Mouse (Mus musculus): ENCODE data around the gene Meiob. TPM values are rescaled to one million over a fixed set of nuclear protein-coding genes. Genes with fewer than 3 reads are reported as not detected.
A peak's percentile ranks its signal among the peaks of the same experiment; 100 is the strongest.

The Meiob gene
- polyA plus RNA-seq (2012; ENCODE audit: insufficient read depth, insufficient read length, missing spikeins): 1.4 and 1.9 TPM in 2 replicates

- Histone ChIP-seq H3K4me3 (ENCODE audit: insufficient read depth, low read depth, low read length) (peak within 1 kb of the TSS; percentile 81), H3K4me1 (ENCODE audit: control insufficient read depth, insufficient read depth, insufficient read length, low read length) (no peaks in the 10 kb centered on the region), H3K27ac (replicated peaks; ENCODE audit: low read depth, low read length) (no peak within 1 kb of the TSS)
Observed at GRCm38 (mm10) chr17:24803952-24804951, at the start of gene Meiob. Gene Meiob (plus strand): TSS chr17:24804289.

GRCm38 (mm10) chr17:24757394-24757793 lies 46.7 kb upstream of the Meiob start:
- no peaks in the 10 kb centered on the region for H3K4me1 ChIP-seq (ENCODE audit: control insufficient read depth, insufficient read depth, insufficient read length, low read length)
- H3K4me3 ChIP-seq (ENCODE audit: insufficient read depth, low read depth, low read length): no peak overlapping the region
- no peak overlapping the region for H3K27ac ChIP-seq (replicated peaks; ENCODE audit: low read depth, low read length)

- no peak overlapping the region for H3K4me3 ChIP-seq (ENCODE audit: insufficient read depth, low read depth, low read length)
- H3K27ac ChIP-seq (replicated peaks; ENCODE audit: low read depth, low read length): no peak overlapping the region
- no peaks in the 10 kb centered on the region for H3K4me1 ChIP-seq (ENCODE audit: control insufficient read depth, insufficient read depth, insufficient read length, low read length)
Observed at GRCm38 (mm10) chr17:24761121-24761520, 43.0 kb upstream of the Meiob start.

- Histone ChIP-seq H3K4me1 (ENCODE audit: control insufficient read depth, insufficient read depth, insufficient read length, low read length) (no peaks in the 10 kb centered on the region), H3K27ac (replicated peaks; ENCODE audit: low read depth, low read length) (no peak overlapping the region), H3K4me3 (ENCODE audit: insufficient read depth, low read depth, low read length) (no peak overlapping the region)
Observed at GRCm38 (mm10) chr17:24765016-24765905, 38.8 kb upstream of the Meiob start.

- no peaks in the 10 kb centered on the region for H3K4me1 ChIP-seq (ENCODE audit: control insufficient read depth, insufficient read depth, insufficient read length, low read length)
- no peak overlapping the region for H3K27ac ChIP-seq (replicated peaks; ENCODE audit: low read depth, low read length)
Observed at GRCm38 (mm10) chr17:24766266-24766875, 37.7 kb upstream of the Meiob start.

GRCm38 (mm10) chr17:24769146-24769545 lies 34.9 kb upstream of the Meiob start:
- Histone ChIP-seq H3K4me3 (ENCODE audit: insufficient read depth, low read depth, low read length) (no peak overlapping the region), H3K4me1 (ENCODE audit: control insufficient read depth, insufficient read depth, insufficient read length, low read length) (no peaks in the 10 kb centered on the region), H3K27ac (replicated peaks; ENCODE audit: low read depth, low read length) (no peak overlapping the region)

More at GRCm38 (mm10) chr17:24766266-24766875, 37.7 kb upstream of the Meiob start:
- H3K4me3 ChIP-seq (ENCODE audit: insufficient read depth, low read depth, low read length): no peak overlapping the region

- H3K4me1 ChIP-seq (ENCODE audit: control insufficient read depth, insufficient read depth, insufficient read length, low read length): no peaks in the 10 kb centered on the region
- H3K4me3 ChIP-seq (ENCODE audit: insufficient read depth, low read depth, low read length): no peak overlapping the region
- no peak overlapping the region for H3K27ac ChIP-seq (replicated peaks; ENCODE audit: low read depth, low read length)
Observed at GRCm38 (mm10) chr17:24773241-24773640, 30.8 kb upstream of the Meiob start.

GRCm38 (mm10) chr17:24775173-24775572 lies 28.9 kb upstream of the Meiob start:
- no peak overlapping the region for H3K27ac ChIP-seq (replicated peaks; ENCODE audit: low read depth, low read length)
- no peaks in the 10 kb centered on the region for H3K4me1 ChIP-seq (ENCODE audit: control insufficient read depth, insufficient read depth, insufficient read length, low read length)
- H3K4me3 ChIP-seq (ENCODE audit: insufficient read depth, low read depth, low read length): no peak overlapping the region

- no peak overlapping the region for H3K27ac ChIP-seq (replicated peaks; ENCODE audit: low read depth, low read length)
Observed at GRCm38 (mm10) chr17:24777073-24777472, 27.0 kb upstream of the Meiob start.

GRCm38 (mm10) chr17:24780821-24781220 lies 23.3 kb upstream of the Meiob start:
- Histone ChIP-seq H3K4me3 (ENCODE audit: insufficient read depth, low read depth, low read length) (no peak overlapping the region), H3K4me1 (ENCODE audit: control insufficient read depth, insufficient read depth, insufficient read length, low read length) (no peaks in the 10 kb centered on the region)

More at GRCm38 (mm10) chr17:24777073-24777472, 27.0 kb upstream of the Meiob start:
- Histone ChIP-seq H3K4me1 (ENCODE audit: control insufficient read depth, insufficient read depth, insufficient read length, low read length) (no peaks in the 10 kb centered on the region), H3K4me3 (ENCODE audit: insufficient read depth, low read depth, low read length) (no peak overlapping the region)

GRCm38 (mm10) chr17:24792190-24792589 lies 11.9 kb upstream of the Meiob start:
- H3K4me1 ChIP-seq (ENCODE audit: control insufficient read depth, insufficient read depth, insufficient read length, low read length): no peaks in the 10 kb centered on the region
- H3K4me3 ChIP-seq (ENCODE audit: insufficient read depth, low read depth, low read length): no peak overlapping the region
- H3K27ac ChIP-seq (replicated peaks; ENCODE audit: low read depth, low read length): no peak overlapping the region

More at GRCm38 (mm10) chr17:24780821-24781220, 23.3 kb upstream of the Meiob start:
- H3K27ac ChIP-seq (replicated peaks; ENCODE audit: low read depth, low read length): no peak overlapping the region

- Histone ChIP-seq H3K4me1 (ENCODE audit: control insufficient read depth, insufficient read depth, insufficient read length, low read length) (no peaks in the 10 kb centered on the region), H3K4me3 (ENCODE audit: insufficient read depth, low read depth, low read length) (no peak overlapping the region), H3K27ac (replicated peaks; ENCODE audit: low read depth, low read length) (no peak overlapping the region)
Observed at GRCm38 (mm10) chr17:24794791-24795190, 9.3 kb upstream of the Meiob start.

GRCm38 (mm10) chr17:24796969-24797368 lies 7.1 kb upstream of the Meiob start:
- H3K4me1 ChIP-seq (ENCODE audit: control insufficient read depth, insufficient read depth, insufficient read length, low read length): no peaks in the 10 kb centered on the region
- H3K27ac ChIP-seq (replicated peaks; ENCODE audit: low read depth, low read length): no peak overlapping the region

GRCm38 (mm10) chr17:24798229-24798628 lies 5.9 kb upstream of the Meiob start:
- H3K27ac ChIP-seq (replicated peaks; ENCODE audit: low read depth, low read length): no peak overlapping the region
- H3K4me1 ChIP-seq (ENCODE audit: control insufficient read depth, insufficient read depth, insufficient read length, low read length): no peaks in the 10 kb centered on the region
- H3K4me3 ChIP-seq (ENCODE audit: insufficient read depth, low read depth, low read length): no peak overlapping the region

More at GRCm38 (mm10) chr17:24796969-24797368, 7.1 kb upstream of the Meiob start:
- H3K4me3 ChIP-seq (ENCODE audit: insufficient read depth, low read depth, low read length): no peak overlapping the region

All from brown adipose tissue, adult 24 weeks (tissue).